Mouse (Mus musculus) neutrophil, adult 65 days (primary cell): ENCODE data around the gene Actn1. TPM values are rescaled to one million over a fixed set of nuclear protein-coding genes. Genes with fewer than 3 reads are reported as not detected.

Experiments used
- total RNA-seq: library from RNA; stranded (reverse); gene quantifications from 2 replicates; pipeline ENCODE4 v1.2.4, GENCODE M21; 2023

Gene Actn1
- total RNA-seq, result 527 and 645 TPM in 2 replicates

DNA sequence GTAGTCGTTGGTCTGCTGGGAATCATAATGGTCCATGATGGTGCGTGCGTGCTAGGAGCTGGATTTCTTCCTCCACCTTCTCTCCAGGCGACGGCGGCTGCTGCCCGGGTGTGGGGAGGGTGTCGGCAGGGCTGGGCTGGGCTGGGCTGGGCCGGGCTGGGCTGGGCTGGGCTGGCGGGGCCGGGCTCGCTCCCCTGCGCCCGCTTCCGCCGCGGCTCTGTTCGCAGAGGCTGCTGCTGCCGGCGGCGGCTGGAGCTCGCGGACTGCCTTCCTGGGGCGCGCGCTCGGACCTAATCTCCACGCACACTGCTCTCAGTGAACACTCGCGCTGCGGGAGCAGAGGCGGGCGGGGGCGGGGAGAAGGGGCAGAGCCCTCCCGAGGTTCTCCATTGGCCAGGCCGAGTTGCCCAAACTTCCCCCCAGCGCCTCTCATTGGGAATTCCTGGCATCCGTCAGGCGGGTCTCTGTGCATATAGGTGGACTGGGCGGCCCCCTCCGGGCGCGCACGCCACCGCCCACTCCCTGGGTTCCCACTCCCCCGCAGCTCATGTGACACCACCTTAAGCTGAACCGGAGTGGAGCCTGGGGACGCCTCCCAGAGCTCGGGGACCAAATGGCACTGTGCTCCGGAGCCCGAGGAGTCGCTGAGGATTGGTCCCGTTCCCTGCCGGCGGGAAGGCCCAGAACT lies at the start of gene Actn1:
TSS of gene Actn1 (minus strand) at position 316 of the 688 bp plus-strand sequence.

Other genes starting within 250 kb of the Actn1 start
- gene Zfp36l1, start 147.4 kb downstream of the Actn1 start, total RNA-seq, result 24.3 and 52.3 TPM in 2 replicates
- gene Dcaf5, start 176.2 kb upstream of the Actn1 start, total RNA-seq, result 28.4 and 29.1 TPM in 2 replicates
- 6.5 and 8.3 TPM in 2 replicates for gene Exd2, start 202.7 kb upstream of the Actn1 start, total RNA-seq